Mouse (Mus musculus): ENCODE results near the gene Tmem161a.

DNA sequence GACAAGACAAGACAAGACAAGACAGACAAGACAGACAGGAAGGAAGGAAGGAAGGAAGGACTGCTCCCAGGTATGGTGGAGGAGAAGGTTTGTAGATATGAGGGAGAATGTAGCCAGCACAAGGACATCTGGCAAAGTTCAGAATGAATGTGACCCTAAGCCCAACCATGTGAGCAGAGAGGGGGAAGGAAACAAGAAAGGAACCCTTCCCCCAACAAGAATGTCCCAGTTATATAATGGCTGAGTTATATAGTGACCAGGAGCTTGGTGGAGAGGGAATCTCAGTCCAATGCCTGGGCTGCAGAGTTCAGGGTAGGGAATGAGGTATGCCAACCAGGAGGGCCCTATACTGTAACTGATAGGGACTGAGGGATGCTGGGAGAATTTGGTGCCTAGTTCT is 45.3 kb downstream of the Tmem161a start:
- TF ChIP-seq CTCF (conservative IDR thresholded peaks at IDR 0.05 in 1 of 2, IDR thresholded peaks at IDR 0.05 in 1 of 2; ENCODE audit: low read depth in 2 of 2, low read length in 2 of 2) (no peak), JUN (IDR thresholded peaks at IDR 0.05; ENCODE audit: insufficient read depth, low read depth, low read length) (no peak), EP300 (IDR thresholded peaks at IDR 0.05; ENCODE audit: low read length) (no peak), IRF4 (IDR thresholded peaks at IDR 0.05; ENCODE audit: low read depth, low read length) (no peak), MEF2A (IDR thresholded peaks at IDR 0.05; ENCODE audit: borderline replicate concordance, low read depth, low read length) (no peak), JUND (conservative IDR thresholded peaks at IDR 0.05; ENCODE audit: low read depth, low read length) (no peak), POLR2AphosphoS2 (IDR thresholded peaks at IDR 0.05; ENCODE audit: low read depth, low read length) (no peak)
